Mouse (Mus musculus) right cerebral cortex, postnatal 36 days (tissue): ENCODE measurements around the gene Poln.
A peak's percentile ranks its signal among the peaks of the same experiment; 100 is the strongest.

Experiments used
- DNase-seq, 2 experiments: peaks; one replicate each; pipeline ENCODE4 v3.0.0; 2022; ENCODE audit warnings: low spot score in 2 of 2, mixed read lengths in 1 of 2

The Poln gene

DNA sequence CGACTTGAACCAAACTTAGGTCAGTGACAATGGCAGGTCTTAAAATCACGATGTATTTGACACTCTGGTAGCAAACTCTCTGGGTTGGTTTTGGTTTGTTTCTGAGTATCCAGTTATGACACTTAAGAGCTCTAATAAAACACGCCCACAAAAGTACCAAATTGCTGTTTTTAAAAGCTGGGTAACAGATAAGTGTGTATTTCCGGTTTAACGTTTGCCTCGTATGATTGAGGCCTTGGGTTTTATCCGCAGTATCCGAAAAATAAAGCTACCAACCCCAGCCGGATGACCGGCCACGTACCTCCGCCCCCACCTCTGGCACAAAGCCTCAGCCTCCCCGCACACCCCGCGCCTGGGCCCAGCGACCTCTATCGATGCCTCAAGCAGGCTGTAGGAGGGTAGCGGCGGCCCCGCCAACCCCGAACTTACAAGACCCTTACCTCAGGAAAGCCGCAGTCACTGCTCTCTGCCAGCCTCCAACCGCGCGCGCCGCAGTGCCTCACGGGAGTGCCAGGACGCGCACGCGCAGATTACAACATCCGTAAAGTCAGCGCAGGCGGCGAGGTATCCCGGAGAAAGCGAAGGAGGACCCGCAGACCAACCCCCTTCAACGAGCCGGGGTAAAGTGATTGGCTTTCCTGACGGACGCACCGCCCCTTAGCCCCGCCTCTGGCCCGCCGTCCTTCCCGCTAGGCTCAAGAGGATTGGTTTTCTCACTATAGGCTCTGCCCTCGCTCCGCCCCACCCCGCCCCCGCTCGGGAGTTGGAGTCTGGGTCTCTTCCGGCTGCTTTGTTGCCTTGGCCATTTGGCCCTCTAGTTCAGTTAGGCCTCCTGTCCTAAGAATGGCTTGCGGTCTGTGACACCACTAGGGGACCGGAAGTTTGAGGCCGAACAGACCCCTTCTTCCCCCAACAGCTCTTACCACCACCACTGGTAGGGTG lies at the start of gene Poln, which contains the start of gene Haus3:
Gene Poln (minus strand): TSS at position 499 of the 942 bp plus-strand sequence.
Gene Haus3 (minus strand): TSS at position 578 of the 942 bp plus-strand sequence.
- peak; percentile 96 to 97 for DNase-seq

GRCm38 (mm10) chr5:34218672-34219071 lies 49.4 kb upstream of the Poln start:
- DNase-seq: no peak

DNA sequence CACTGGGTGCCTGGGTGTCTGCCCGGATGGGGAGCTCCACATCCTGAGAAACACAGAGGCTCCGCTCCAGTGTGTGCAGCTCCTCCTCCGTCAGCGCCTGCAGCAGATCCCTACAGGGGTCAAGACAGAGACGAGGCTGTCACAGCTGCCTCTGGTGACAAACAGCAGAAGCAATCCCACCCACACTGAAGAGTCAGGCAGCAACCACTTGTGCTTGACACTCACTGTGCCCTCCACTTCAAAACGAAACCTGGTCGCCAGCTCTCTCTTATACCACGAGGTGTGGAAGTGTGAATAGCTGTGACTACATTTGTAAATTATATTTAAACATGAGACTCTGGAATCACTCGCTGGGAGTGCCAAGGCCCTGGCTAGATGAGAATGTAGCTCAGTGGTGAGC lies 48.5 kb upstream of the Poln start:
- no peak for DNase-seq

DNA sequence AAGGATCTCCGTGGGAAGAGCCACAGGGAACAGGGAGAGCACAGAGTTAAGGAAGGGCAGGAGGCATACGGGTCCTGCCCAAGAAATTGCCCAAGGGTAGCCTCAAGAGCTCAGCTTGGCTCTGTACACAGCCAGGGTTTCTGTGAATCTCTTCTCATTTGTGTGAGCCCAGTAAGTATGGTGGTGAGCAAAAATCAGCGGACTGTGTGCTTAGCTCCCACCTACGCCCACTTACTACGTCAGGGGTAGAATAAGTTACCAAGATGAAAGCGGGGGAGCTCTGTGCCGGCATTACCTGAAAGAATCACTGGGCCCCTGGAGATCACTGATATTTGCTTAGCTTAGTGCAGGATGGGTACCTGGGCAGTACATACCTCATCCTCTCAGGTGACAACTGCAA lies 46.8 kb upstream of the Poln start:
- DNase-seq: no peak

- no peak for DNase-seq
Measured at GRCm38 (mm10) chr5:34213659-34214058, 44.4 kb upstream of the Poln start.

DNA sequence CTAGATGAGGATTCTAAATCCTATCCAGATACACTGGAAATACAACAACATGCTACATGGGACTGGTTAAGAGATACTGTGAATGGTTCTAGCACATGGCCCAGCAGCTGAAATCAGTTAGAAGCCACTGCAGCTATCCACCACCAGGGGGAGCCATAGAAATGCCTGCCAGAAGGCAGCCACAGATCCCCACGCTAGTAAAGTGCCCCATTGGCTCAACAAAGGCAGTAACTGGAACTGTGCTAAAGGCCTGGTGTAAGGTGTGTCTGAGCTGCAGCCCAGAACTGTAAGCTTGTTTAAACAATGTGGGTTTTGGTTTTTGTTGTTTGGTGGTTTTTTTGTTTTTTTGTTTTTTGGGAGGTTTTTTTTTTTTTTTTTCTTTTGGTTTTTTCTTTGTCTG lies 41.0 kb upstream of the Poln start:
- DNase-seq: no peak

- DNase-seq: no peak
Measured at GRCm38 (mm10) chr5:34207503-34207902, 38.3 kb upstream of the Poln start.

GRCm38 (mm10) chr5:34205788-34206187 lies 36.5 kb upstream of the Poln start:
- no peak for DNase-seq

GRCm38 (mm10) chr5:34204911-34205310 lies 35.7 kb upstream of the Poln start:
- DNase-seq: no peak

DNA sequence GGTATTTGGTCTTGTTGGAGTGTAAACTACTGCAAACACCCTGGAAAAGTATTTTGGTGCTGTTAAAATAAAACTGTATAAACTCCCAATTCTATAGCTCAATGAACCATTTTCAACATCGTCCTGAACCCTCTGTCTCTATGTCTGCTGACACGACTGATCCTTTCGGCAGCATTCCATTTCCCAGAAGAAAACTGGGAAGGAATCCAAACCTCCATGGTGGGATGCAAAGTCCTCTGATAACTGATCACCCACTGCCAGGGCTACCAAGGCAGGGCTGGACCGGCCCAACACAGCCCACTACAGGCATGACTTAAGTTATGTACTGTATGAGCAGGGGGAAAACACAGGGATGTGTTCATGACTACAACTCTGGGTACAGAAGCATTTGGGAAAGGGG lies 32.8 kb upstream of the Poln start:
- DNase-seq: no peak

DNA sequence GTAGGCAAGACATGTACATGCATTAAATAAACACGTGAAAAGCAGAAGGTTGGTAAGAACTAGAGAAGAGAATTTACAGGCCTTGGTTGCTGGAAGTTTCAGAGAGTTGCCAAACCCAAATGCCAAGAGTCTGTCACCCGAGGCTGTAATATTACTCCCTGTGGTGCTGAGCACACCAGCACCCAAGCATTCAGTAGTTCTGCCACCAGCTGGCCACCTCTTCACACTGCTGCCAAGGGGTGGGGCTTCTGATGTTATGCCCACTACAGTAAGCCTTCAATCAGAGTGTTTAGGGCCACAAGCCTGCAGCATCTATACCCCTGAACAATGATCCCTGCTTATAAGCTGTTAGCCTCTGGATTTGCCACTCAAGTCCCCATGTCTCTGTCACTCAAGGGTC lies 32.1 kb upstream of the Poln start:
- DNase-seq: no peak

DNA sequence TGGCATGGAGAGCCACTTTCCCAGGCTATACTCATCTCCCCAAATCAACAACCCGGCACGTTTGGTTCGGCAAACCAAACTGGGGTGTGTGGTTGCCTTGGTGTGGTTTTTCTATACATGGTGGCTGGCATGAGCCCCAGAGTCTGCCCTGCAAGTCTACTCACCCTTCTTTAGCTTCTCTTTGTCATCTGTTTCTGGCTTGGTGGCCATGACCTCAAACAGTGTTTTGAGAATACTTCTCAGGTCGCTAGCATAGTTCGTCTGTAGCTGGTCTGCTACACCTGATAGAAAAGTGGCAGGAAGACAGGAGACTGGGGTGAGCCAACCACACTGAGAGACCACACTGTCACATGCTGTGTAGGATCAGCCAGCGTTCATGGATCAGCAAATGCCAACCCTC lies 29.4 kb upstream of the Poln start:
- no peak for DNase-seq

GRCm38 (mm10) chr5:34197243-34197642 lies 28.0 kb upstream of the Poln start:
- DNase-seq: peak; percentile 81 to 85

DNA sequence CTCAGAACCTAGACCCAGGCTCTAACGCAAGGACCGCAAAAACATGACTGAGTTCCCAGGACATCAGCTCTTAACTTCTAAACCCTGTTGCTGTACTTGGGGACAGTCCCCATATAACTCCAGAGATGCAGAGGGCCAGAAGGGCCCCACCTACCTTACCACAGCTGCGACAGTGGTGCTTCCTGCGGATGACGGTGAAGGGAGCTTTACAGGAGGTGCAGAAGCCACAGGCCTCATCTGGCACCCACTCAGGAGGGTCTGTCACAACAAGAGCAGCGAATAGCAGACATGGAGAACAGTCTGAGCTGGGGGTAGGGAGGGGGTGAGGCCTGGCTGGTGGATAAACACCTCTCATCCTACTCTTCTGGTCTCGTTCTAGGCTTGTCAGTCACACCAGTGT lies 27.2 kb upstream of the Poln start:
- no peak for DNase-seq

GRCm38 (mm10) chr5:34195786-34196185 lies 26.5 kb upstream of the Poln start:
- DNase-seq: no peak

DNA sequence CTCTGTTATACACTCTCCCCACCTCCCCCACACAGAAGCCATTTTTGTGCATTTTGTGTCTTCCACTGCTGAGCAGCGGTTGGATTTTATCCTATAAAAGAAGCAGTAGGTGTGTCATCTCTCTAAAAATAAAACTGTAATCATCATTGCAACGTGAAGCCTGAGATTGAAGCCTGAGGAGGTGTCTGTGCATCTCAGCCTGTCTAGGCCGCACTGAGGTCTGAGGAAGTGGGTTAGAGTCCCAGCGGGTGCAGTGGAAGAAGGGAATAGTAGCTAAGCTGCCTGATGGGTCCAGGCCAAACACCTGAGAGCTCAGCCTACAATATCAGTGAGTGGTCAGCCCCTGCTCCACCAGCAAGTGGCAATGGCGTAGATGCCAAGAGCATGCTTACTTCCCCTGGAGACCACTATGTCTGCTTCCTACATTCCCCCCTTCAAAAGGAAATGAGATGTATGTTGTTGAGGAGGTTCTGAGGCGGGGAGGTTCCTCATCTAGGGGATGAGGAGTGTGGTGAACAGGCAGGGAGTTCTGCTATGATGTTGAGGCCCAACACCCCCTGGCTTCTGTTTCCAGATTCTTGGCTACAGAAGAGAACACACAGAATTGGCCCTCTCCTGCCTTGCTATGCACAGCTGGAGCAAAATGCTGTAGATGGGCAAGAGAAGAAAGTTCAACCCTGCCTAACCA lies 25.9 kb upstream of the Poln start:
- DNase-seq: peak in 1 of 2 experiments; percentile 72

DNA sequence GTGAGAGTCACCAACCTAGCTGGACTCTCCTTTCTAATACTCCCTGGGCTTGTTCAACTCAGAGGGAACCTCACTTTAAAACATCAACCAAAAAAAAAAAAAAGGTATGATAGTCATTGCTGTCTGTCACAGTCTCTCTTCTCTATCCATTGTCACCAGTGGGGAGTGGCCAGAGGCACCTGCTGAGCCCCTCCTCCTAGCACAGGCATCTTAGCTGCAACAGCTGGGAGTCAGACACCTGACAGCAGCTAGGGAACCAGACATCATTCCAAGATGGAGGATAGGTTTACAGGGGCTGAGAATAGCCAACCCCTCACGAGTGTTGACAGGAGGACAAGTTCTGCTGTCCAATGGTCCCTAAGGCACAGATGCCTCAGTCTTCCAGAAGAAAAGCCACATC lies 25.2 kb upstream of the Poln start:
- DNase-seq: no peak

GRCm38 (mm10) chr5:34191843-34192242 lies 22.6 kb upstream of the Poln start:
- DNase-seq: no peak

- no peak for DNase-seq
Measured at GRCm38 (mm10) chr5:34191021-34191420, 21.8 kb upstream of the Poln start.

DNA sequence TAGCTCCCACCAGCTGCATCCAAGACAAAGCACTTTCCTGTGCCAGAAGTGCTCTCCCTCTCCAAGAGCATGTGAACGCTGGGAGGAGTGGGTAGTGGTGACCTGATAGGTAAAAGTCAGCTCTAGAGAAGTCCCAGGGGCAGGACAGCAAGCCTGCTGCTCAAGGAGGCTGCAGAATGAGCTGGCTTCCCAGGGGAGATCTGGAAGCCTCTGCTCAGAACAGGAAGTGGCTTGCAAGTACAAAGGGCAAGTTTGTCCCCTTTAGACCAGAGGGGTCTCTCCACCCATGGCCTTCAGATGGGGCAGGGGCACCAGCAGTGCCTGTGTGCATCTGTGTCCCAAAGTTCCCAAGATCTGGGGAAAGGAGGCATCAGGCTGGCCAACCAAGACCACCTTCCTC lies 20.3 kb upstream of the Poln start:
- DNase-seq: no peak

DNA sequence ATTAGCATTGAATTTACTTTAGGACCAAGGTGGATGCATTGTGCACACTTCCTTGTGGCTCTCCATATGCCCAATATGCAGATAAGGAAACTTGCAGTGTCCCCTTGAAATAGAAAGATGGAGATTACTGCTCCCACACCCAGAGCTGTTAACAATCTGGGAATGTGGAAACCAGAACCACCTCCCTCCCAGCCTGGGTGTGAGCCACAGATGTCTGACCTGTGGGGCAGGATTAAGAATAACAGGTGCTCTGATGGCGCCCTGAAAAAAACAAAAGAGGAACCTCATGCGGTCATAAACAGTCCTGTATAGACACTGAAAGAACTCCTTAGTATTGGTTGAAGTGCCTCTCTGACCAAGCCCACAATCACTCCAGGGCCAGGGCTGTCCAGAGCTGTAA lies 19.6 kb upstream of the Poln start:
- DNase-seq: no peak

DNA sequence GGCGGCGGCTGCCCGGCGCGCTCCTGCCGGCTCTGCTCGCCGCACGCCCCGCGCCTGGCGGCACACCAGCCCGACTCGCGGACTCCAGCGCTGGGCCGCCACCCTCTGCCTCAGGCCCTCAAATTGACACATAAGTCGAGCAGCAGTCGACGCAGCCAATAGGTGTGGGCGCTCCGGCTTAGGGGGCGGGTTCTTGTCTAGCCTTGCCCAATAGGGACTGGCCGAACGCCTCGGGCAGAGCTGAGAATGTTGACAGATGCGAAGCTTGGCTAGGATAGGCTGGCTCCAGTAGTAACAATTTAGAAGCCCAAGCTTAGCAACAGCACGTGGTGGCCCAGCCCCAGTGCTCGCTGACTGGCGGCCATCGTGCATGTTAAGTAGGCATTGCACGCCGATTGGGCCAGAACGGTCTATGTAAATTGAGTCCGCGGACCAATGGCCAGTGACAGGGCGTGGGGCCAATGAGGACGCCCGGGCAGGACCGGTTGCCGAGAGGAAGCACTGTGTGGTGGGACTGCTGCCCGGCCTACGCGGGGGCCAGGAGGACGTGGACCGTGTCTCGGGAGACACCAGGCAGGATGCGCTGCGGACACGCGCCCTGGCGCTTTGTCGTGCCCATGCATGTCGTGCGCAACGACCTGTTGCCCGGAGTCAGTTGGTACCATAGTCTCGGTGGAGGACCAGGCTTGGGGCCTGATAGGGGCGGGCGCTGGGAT lies 18.5 kb upstream of the Poln start, which contains the start of gene Mxd4:
Gene Mxd4 (minus strand): TSS at position 120 of the 716 bp plus-strand sequence.
- DNase-seq: peak; percentile 100
